Mouse (Mus musculus): ENCODE measurements around the gene Asic2. TPM values are rescaled to one million over a fixed set of nuclear protein-coding genes. Genes with fewer than 3 reads are reported as not detected.

The Asic2 gene
- total RNA-seq, 2 experiments from 2014 or later = 61.5 to 63.3 TPM

DNA sequence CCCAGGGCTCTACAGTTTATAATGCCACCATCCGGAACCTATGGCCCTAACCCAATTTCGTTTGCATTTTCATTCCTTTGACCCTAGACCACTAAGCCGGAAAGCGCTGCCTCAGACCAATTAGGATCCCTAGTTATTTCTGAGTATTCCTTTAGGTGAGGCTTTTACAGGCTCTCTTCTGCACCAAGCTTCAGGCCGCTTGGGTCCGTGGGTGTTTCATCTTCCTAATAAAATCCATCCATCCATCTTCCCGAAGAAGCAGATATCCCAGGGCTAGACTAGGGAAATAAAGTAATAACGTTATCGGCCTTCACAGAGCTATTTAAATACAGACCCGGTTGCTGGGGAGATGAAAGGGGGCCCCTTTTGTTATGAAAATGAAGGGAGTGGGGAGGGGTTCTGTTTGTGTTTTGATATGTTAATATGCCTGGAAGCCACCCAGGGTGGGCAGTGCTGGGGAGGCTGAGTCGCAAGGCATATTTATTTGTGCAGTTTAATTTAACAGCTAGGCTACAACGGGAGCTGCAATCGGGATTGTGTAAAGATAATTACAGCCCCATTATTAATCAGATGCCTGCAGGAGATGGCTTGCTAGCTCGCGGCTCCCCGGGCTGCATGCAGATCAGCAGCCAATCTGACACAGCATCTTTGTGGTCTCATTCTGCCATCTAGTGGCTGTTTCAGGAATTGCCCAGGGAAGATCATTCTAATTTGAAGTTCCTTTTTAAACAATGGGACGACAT lies 355.3 kb downstream of the Asic2 start:
- peak; percentile 94 for DNase-seq (ENCODE audit: low spot score in 2 of 2)

- peak; percentile 48 to 62 for DNase-seq (ENCODE audit: low spot score in 2 of 2)
Measured at GRCm38 (mm10) chr11:81611948-81612797, 356.1 kb downstream of the Asic2 start.

GRCm38 (mm10) chr11:81610506-81610905 lies 357.8 kb downstream of the Asic2 start:
- no peak for DNase-seq (ENCODE audit: low spot score in 2 of 2)

DNA sequence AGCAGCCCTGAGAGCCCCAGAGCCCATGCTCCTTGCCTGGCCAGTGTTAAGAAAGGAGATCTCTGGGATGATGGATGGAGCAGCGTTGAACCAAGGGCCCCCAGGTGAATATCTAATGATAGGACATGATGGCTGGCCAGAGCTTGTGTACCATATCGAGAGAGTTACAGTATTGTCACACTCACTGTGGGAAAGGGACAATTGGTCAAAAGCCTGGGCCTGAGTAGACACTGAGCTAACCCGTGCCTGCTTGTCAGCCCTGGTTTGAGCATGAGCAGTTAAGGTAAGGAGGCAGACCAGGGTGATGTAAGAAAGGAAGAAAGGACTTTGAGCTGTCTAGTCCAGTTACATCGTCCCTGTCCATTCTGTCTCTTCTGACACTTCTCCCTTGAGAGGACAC lies 365.3 kb downstream of the Asic2 start:
- no peak for DNase-seq (ENCODE audit: low spot score in 2 of 2)

DNA sequence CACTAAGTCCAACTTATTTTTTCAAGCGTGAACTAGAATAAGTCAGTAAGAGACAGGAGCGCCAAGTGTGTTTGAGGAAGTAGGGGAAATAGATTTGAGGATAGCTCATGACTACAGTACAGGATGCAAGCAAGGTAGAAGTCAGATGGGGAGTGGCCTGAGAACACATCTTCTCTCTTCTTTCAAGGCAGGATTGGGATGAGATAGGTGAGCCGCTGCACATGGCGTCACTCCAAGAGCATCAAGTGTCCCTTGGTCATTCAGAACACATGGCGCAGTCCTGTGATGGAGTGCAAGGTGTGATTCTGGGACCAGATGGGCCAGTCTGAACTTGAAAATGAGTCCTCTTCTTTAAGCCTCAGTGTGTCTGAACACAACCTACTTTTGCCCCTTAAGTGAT lies 366.5 kb downstream of the Asic2 start:
- DNase-seq (ENCODE audit: low spot score in 2 of 2) = no peak

- DNase-seq (ENCODE audit: low spot score in 2 of 2) = no peak
Measured at GRCm38 (mm10) chr11:81597601-81598000, 370.7 kb downstream of the Asic2 start.

DNA sequence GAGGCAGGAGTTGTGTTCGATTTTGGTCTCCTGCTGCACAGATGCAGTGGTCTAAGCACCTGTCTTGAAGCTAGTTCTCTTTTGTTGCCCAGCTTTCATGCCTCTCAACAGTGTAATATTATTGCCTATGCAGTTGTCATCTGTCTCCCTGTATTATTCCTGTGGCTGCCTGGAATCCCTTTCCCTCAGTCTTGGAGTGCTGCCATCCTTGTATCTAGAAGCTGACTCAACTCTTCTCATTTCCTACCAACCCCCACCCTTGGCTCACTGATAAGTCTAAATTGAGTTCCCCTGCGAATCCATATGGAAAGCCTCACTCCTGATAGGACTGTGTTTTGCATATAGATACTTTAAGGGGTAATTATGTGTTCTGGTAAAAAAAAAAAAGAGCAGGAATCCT lies 373.0 kb downstream of the Asic2 start:
- no peak for DNase-seq (ENCODE audit: low spot score in 2 of 2)

- no peak for DNase-seq (ENCODE audit: low spot score in 2 of 2)
Measured at GRCm38 (mm10) chr11:81592776-81593175, 375.5 kb downstream of the Asic2 start.

DNA sequence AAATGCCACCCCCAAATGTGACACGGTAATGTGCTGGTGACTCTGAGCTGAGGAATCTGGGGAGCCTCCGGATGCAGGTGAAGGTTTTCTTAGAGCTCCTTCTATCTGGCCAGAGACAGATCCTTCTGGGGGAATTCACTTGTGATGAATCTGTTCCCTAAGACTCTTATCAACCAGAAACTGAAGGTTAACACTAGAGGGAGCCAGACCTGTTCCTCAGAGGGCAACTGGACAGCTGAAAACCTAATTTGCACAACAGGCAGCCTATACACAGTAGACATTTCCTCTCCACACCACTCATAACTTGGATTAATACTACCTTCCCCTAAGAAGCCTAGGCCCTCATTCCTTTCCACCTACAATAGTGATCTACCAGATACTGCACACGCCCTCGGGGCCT lies 377.3 kb downstream of the Asic2 start:
- no peak for DNase-seq (ENCODE audit: low spot score in 2 of 2)

GRCm38 (mm10) chr11:81588630-81589029 lies 379.6 kb downstream of the Asic2 start:
- DNase-seq (ENCODE audit: low spot score in 2 of 2) = peak; percentile 85 to 87

- DNase-seq (ENCODE audit: low spot score in 2 of 2) = peak in 1 of 2 experiments; percentile 42
Measured at GRCm38 (mm10) chr11:81587942-81588341, 380.3 kb downstream of the Asic2 start.

- no peak for DNase-seq (ENCODE audit: low spot score in 2 of 2)
Measured at GRCm38 (mm10) chr11:81587114-81587513, 381.1 kb downstream of the Asic2 start.

- no peak for DNase-seq (ENCODE audit: low spot score in 2 of 2)
Measured at GRCm38 (mm10) chr11:81584506-81584905, 383.8 kb downstream of the Asic2 start.

GRCm38 (mm10) chr11:81583195-81583594 lies 385.1 kb downstream of the Asic2 start:
- DNase-seq (ENCODE audit: low spot score in 2 of 2) = peak; percentile 41 to 55

DNA sequence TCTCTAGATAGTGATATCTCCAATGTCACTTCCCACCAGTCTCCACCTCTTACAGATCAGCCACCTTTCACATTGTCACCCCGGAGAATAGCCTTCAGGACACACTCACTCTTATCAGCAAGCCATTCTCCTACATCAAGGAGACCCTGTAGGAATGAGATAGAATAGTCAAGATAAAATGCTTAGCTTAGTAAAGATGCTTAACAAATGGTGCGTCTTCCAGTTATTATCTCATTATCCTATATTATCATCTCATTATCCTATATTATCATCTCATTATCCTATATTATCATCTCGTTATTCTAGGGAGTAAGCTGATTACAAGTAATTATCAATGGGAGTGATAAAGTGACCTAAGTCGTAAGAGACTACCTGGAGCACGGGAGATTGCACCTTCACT lies 386.1 kb downstream of the Asic2 start:
- no peak for DNase-seq (ENCODE audit: low spot score in 2 of 2)

GRCm38 (mm10) chr11:81579753-81580152 lies 388.5 kb downstream of the Asic2 start:
- DNase-seq (ENCODE audit: low spot score in 2 of 2) = no peak

DNA sequence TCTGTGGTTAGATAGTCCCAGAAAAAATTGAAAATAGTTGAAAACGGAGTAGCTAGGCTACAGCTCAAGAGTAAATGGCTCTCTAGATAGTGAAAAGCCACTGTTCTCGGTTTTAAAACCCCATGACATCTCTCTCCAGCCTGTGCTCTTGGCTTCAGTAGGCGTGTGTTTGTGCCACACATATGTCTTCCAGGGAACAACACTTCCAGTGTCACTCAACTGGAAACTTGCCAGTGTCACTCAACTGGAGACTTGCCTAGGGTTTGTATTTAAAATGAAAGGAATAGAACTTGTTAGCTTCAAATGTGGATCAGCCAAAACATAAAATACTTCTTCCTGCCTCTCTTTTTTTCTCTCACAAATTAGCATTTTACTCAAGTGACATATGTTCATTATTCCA lies 397.9 kb downstream of the Asic2 start:
- DNase-seq (ENCODE audit: low spot score in 2 of 2) = peak in 1 of 2 experiments; percentile 28

GRCm38 (mm10) chr11:81564857-81565256 lies 403.4 kb downstream of the Asic2 start:
- DNase-seq (ENCODE audit: low spot score in 2 of 2) = no peak

- no peak for DNase-seq (ENCODE audit: low spot score in 2 of 2)
Measured at GRCm38 (mm10) chr11:81560374-81560773, 407.9 kb downstream of the Asic2 start.

GRCm38 (mm10) chr11:81543189-81543588 lies 425.1 kb downstream of the Asic2 start:
- DNase-seq (ENCODE audit: low spot score in 2 of 2) = no peak

GRCm38 (mm10) chr11:81535121-81535717 lies 433.0 kb downstream of the Asic2 start:
- DNase-seq (ENCODE audit: low spot score in 2 of 2) = no peak

DNA sequence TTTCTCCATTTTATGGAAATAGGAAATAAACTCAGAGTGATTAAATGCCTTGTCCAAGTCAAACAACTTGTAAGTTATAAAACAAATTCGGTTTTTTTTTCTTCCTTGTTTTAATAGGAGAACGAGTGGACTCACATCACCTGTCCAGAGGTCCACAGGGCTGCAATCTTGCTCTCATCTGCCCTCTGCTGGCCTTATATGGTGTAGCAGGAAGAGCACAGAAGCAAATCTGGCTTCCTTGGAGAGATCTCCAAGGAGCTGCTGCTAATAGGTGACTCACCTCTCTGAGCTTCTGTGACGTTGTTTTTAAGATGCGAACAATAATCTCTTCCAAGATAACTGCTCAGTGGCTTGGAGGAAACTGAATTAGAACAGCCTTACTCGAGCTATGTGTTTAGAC lies 433.6 kb downstream of the Asic2 start:
- peak; percentile 60 to 70 for DNase-seq (ENCODE audit: low spot score in 2 of 2)

Measured in layer of hippocampus, postnatal 10 days (tissue).